Mouse (Mus musculus) bone marrow, adult 2 months (tissue): ENCODE measurements around the gene Elmsan1. TPM values are rescaled to one million over a fixed set of nuclear protein-coding genes. Genes with fewer than 3 reads are reported as not detected.

Experiments used
- H3K27ac ChIP-seq: fragments of 200-500 bp; 2 replicates; pipeline ENCODE4 v1.5.1; 2012; ENCODE audit warnings: low read depth, mild to moderate bottlenecking, control low read depth, inconsistent platforms, low read length; ENCODE audit not compliant: control insufficient read depth, poor library complexity, insufficient read depth
- H3K4me1 ChIP-seq: fragments of 200-500 bp; 2 replicates; pipeline ENCODE4 v1.6.1; 2011; ENCODE audit warnings: low read length; ENCODE audit not compliant: control insufficient read depth, insufficient read depth
- H3K4me3 ChIP-seq: fragments of 200-500 bp; replicated peaks from 2 replicates; pipeline ENCODE3; 2011; ENCODE audit warnings: mild to moderate bottlenecking, low read depth, low read length, control low read depth; ENCODE audit not compliant: control insufficient read depth
- CTCF ChIP-seq: fragments of 200-500 bp; IDR thresholded peaks from 2 replicates; pipeline ENCODE4 v1.5.1; 2011; ENCODE audit warnings: low read length, control low read depth; ENCODE audit not compliant: control insufficient read depth, insufficient read depth
- POLR2A ChIP-seq: fragments of 200-500 bp; IDR thresholded peaks from 2 replicates; pipeline ENCODE4 v1.6.1; 2011; ENCODE audit warnings: low read depth, mild to moderate bottlenecking, control low read depth, low read length, borderline replicate concordance; ENCODE audit not compliant: control insufficient read depth
- WGBS: fragments of 180-500 bp; shearing (Covaris S2); methylation state at CpG from one replicate; pipeline ENCODE4 v1.1.7; 2018; 5-methylcytosine and 5-hydroxymethylcytosine counted together
- polyA plus RNA-seq: library from polyadenylated mRNA; stranded (reverse); fragments of >200 nt; gene quantifications from 2 replicates; pipeline ENCODE4 v1.2.4, GENCODE M21; 2011; ENCODE audit warnings: low replicate concordance; ENCODE audit not compliant: missing spikeins, insufficient read depth, insufficient read length

Gene Elmsan1
- polyA plus RNA-seq, 1 experiment = 20.0 TPM

GRCm38 (mm10) chr12:84192741-84193641 is 25.7 kb downstream of the Elmsan1 start:
- under 1% methylated on average over 100 of the region's 102 CpGs for WGBS
- Histone ChIP-seq H3K27ac (peak overlapping the region; percentile 98), H3K4me1 (peaks cover 10% of the 10 kb centered on the region), H3K4me3 (peak overlapping the region; percentile 96)
- TF ChIP-seq POLR2A = no peak
- no peak for TF ChIP-seq CTCF

- 0% methylated on average over 13 of the region's 13 CpGs for WGBS
These were observed 26.4 kb downstream of the Elmsan1 start for GRCm38 (mm10) chr12:84192280-84192679.

GRCm38 (mm10) chr12:84191770-84192169 is 26.9 kb downstream of the Elmsan1 start:
- Histone ChIP-seq H3K4me3 (peak overlapping the region; percentile 96), H3K4me1 (peaks cover 13% of the 10 kb centered on the region), H3K27ac (peak overlapping the region; percentile 98)
- TF ChIP-seq POLR2A = no peak
- TF ChIP-seq CTCF = no peak
- WGBS = 23% methylated on average over 5 of the region's 5 CpGs

More at GRCm38 (mm10) chr12:84192280-84192679, 26.4 kb downstream of the Elmsan1 start:
- peaks cover 14% of the 10 kb centered on the region for H3K4me1 ChIP-seq
- H3K4me3 ChIP-seq = peak overlapping the region; percentile 96
- H3K27ac ChIP-seq = peak overlapping the region; percentile 98
- TF ChIP-seq CTCF (no peak), POLR2A (0 out of 2 replicates have a peak, but pooled peaks have one; percentile 7)

- no peak overlapping the region for H3K27ac ChIP-seq
- no peak for TF ChIP-seq CTCF
- no peak for TF ChIP-seq POLR2A
- 70% methylated on average over 7 of the region's 7 CpGs for WGBS
- H3K4me1 ChIP-seq = peaks cover 13% of the 10 kb centered on the region
- H3K4me3 ChIP-seq = no peak overlapping the region
These were observed 27.5 kb downstream of the Elmsan1 start for GRCm38 (mm10) chr12:84191190-84191589.

- no peak overlapping the region for H3K4me3 ChIP-seq
- H3K27ac ChIP-seq = no peak overlapping the region
- H3K4me1 ChIP-seq = peaks cover 13% of the 10 kb centered on the region
- WGBS = 58% methylated on average over 15 of the region's 15 CpGs
- TF ChIP-seq POLR2A (no peak), CTCF (no peak)
These were observed 28.4 kb downstream of the Elmsan1 start for GRCm38 (mm10) chr12:84190151-84190820.

- WGBS = 72% methylated on average over 14 of the region's 14 CpGs
- TF ChIP-seq POLR2A (no peak), CTCF (no peak)
- no peak overlapping the region for H3K4me3 ChIP-seq
- H3K4me1 ChIP-seq = peaks cover 10% of the 10 kb centered on the region
- H3K27ac ChIP-seq = peak overlapping the region; percentile 5; the same call in 1 of the 2 replicates
These were observed 29.7 kb downstream of the Elmsan1 start for GRCm38 (mm10) chr12:84188881-84189444.

- peak overlapping the region; percentile 39 for H3K27ac ChIP-seq
- TF ChIP-seq CTCF (no peak), POLR2A (no peak)
- no peak overlapping the region for H3K4me3 ChIP-seq
- H3K4me1 ChIP-seq = peaks cover 10% of the 10 kb centered on the region
- 35% methylated on average over 15 of the region's 15 CpGs for WGBS
These were observed 30.7 kb downstream of the Elmsan1 start for GRCm38 (mm10) chr12:84187752-84188601.
